Mouse (Mus musculus) small intestine, adult 10 weeks (tissue): Measurements from ENCODE around the gene Proca1. TPM values are rescaled to one million over a fixed set of nuclear protein-coding genes. Genes with fewer than 3 reads are reported as not detected.

ENCODE experiments used
- polyA plus RNA-seq: library from polyadenylated mRNA; stranded (reverse); fragments of 350-450 nt; fragmentation: Illumina TruSeq; extraction: RNeasy Lipid Tissue Mini Kit (QIAGEN cat#74804); gene quantifications from one replicate; pipeline ENCODE4 v1.2.3, GENCODE M21; 2014; ENCODE audit warnings: low replicate concordance

Gene Proca1
- polyA plus RNA-seq = 0.89 TPM

GRCm38 (mm10) chr11:78193113-78193512 lies at the start of gene Proca1:
TSS of gene Proca1 (plus strand) at chr11:78193392.

GRCm38 (mm10) chr11:78164924-78165760 lies 28.1 kb upstream of the Proca1 start, which contains the start of gene Traf4:
TSS of gene Traf4 (minus strand) at chr11:78165589.

GRCm38 (mm10) chr11:78176402-78176862 lies 16.8 kb upstream of the Proca1 start, which contains the start of the genes Nek8 and Tlcd1:
TSS of gene Nek8 (minus strand) at chr11:78176675.
TSS of gene Tlcd1 (plus strand) at chr11:78176711.

GRCm38 (mm10) chr11:78182961-78183844 lies 10.0 kb upstream of the Proca1 start, which contains the start of gene Rpl23a:
TSS of gene Rpl23a (minus strand) at chr11:78183584.

GRCm38 (mm10) chr11:78188331-78189233 lies 4.6 kb upstream of the Proca1 start, which contains the start of gene Rab34:
TSS of gene Rab34 (plus strand) at chr11:78188430.

GRCm38 (mm10) chr11:78245627-78246317 lies 52.6 kb downstream of the Proca1 start, which contains the start of the genes Sdf2 and Supt6:
TSS of gene Sdf2 (plus strand) at chr11:78245746.
TSS of gene Supt6 (minus strand) at chr11:78245987.

Other genes starting within 250 kb of the Proca1 start
- 12.8 TPM for gene Phf12, start 210.6 kb upstream of the Proca1 start, polyA plus RNA-seq
- gene Dhrs13, start 161.1 kb upstream of the Proca1 start, polyA plus RNA-seq = 1.0 TPM
- gene Flot2, start 155.5 kb upstream of the Proca1 start, polyA plus RNA-seq = 0.37 TPM
- 2.7 TPM for gene Eral1, start 113.0 kb upstream of the Proca1 start, polyA plus RNA-seq
- gene Fam222b, start 98.7 kb upstream of the Proca1 start, polyA plus RNA-seq = 7.3 TPM
- 1.4 TPM for gene Traf4, start 27.8 kb upstream of the Proca1 start, polyA plus RNA-seq
- gene Nek8, start 16.7 kb upstream of the Proca1 start, polyA plus RNA-seq = 0.97 TPM
- gene Tlcd1, start 16.7 kb upstream of the Proca1 start, polyA plus RNA-seq = 5.6 TPM
- gene Rpl23a, start 9.8 kb upstream of the Proca1 start, polyA plus RNA-seq = 432 TPM
- 0.93 TPM for gene Rab34, start 5.0 kb upstream of the Proca1 start, polyA plus RNA-seq
- gene Sdf2, start 52.4 kb downstream of the Proca1 start, polyA plus RNA-seq = 15.0 TPM
- gene Supt6, start 52.6 kb downstream of the Proca1 start, polyA plus RNA-seq = 7.2 TPM
- gene 2610507B11Rik, start 68.4 kb downstream of the Proca1 start, polyA plus RNA-seq = 55.5 TPM
- 1.5 TPM for gene BC030499, start 97.4 kb downstream of the Proca1 start, polyA plus RNA-seq
- 8.9 TPM for gene Spag5, start 108.1 kb downstream of the Proca1 start, polyA plus RNA-seq
- gene Aldoc, start 129.6 kb downstream of the Proca1 start, polyA plus RNA-seq = 3.8 TPM
- gene Pigs, start 135.0 kb downstream of the Proca1 start, polyA plus RNA-seq = 1.9 TPM
- not detected for gene Unc119, start 150.1 kb downstream of the Proca1 start, polyA plus RNA-seq
- gene Foxn1, start 193.2 kb downstream of the Proca1 start, polyA plus RNA-seq = not detected
- gene Slc13a2, start 228.8 kb downstream of the Proca1 start, polyA plus RNA-seq = 6.7 TPM